Mouse (Mus musculus) T-helper 2 cell (primary cell): Measurements from ENCODE around the gene Cables2.

Experiments
- in situ Hi-C: fragments of 300-600 bp; cut with MboI, MseI; formaldehyde crosslinking; loops from one replicate; pipeline ENCODE4 v1.15.1; 2025; ENCODE audit warnings: high pct_unique_total_duplicates

The Cables2 gene

GRCm38 (mm10) chr2:180273394-180274244 is at the start of gene Cables2:
Gene Cables2, minus strand, starts transcription at chr2:180273496.
- in situ Hi-C loops = loop anchor here (5.0 kb wide), 1 partner anchor 169 kb away; no protein-coding TSS in a partner anchor

DNA sequence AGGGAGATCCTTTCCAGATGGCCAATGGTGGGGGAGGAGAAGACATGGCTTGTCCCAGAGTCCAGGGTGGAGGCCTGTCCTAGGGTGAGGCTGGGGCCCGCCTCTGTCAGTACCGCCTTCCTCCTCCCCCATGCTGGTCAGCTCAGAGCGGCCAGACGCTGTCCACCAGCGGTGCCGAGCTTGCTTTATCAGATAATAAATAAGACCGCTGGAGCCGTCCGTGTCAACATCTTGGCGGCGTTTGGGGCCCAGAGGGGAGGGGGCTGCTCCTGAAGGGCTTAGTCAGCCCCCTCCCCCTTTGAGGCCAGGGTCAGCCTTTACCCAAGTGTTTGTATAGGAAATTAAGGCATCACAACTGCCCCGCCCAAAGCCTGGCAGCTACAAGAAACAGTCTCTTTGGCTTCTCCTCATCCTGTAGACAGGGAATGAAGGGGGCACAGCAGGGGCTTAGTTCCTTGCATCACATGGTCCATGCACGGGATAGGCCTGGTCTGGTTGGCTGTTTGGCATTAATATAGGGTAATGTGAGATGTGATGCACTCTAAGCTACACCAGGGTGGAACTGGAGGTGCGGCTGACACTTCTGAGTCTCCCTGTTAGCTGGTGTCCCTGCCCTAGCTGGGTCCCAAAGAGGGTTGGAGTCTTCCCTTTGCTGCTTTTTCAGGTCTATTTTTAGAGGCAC is 49.5 kb upstream of the Cables2 start:
- in situ Hi-C loops = loop anchor here (10.0 kb wide), 1 partner anchor 432 kb away; no protein-coding TSS in a partner anchor

DNA sequence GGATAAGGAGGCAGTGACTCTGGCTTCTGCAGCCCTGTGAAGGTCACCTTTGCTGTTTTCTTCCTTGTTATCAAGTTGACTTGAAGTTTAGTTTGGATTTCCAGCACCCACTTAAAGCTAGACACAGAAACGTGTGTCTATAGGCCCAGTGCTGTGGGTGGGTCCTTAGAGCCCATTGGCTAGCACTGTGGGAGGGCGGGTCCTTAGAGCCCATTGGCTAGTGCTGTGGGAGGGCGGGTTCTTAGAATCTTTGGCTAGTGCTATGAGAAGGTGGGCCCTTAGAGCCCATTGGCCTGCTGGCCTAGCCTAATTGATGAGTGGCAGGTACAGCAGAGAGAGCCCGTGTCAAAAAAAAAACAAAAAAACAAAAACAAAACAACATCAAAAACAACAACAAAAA is 46.9 kb upstream of the Cables2 start:
- in situ Hi-C loops = loop anchor here (10.0 kb wide), 1 partner anchor 435 kb away; no protein-coding TSS in a partner anchor

DNA sequence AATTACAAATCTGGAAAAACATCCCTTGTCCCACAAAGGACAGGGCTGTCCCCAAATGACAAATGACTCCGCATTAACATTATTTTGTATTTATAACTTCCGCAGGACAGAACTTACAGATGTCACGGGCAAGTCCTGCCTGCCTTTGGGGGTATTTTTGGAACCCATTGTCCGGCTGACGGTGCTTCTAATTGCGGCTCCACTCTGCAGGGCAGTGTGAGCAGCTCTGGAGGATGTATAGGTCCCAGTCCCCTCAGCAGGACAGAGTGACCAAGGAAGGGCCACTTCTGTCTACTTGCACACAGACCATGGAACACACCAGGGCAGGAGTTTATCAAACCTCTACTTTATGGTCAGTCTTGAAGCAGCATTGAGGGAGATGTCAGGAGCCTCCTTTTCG is 44.3 kb upstream of the Cables2 start:
- in situ Hi-C loops = no loop called here

- in situ Hi-C loops = no loop called here
Observed at GRCm38 (mm10) chr2:180314292-180314691, 41.0 kb upstream of the Cables2 start.

- in situ Hi-C loops = no loop called here
Observed at GRCm38 (mm10) chr2:180311147-180311546, 37.9 kb upstream of the Cables2 start.

GRCm38 (mm10) chr2:180307680-180308079 is 34.4 kb upstream of the Cables2 start:
- in situ Hi-C loops = no loop called here

- in situ Hi-C loops = no loop called here
Observed at GRCm38 (mm10) chr2:180306423-180307168, 33.3 kb upstream of the Cables2 start.

- in situ Hi-C loops = no loop called here
Observed at GRCm38 (mm10) chr2:180306009-180306408, 32.7 kb upstream of the Cables2 start.

GRCm38 (mm10) chr2:180305490-180305889 is 32.2 kb upstream of the Cables2 start:
- in situ Hi-C loops = no loop called here

- in situ Hi-C loops = no loop called here
Observed at GRCm38 (mm10) chr2:180304554-180304953, 31.3 kb upstream of the Cables2 start.

GRCm38 (mm10) chr2:180303468-180303867 is 30.2 kb upstream of the Cables2 start:
- in situ Hi-C loops = no loop called here

- in situ Hi-C loops = no loop called here
Observed at GRCm38 (mm10) chr2:180302201-180302600, 28.9 kb upstream of the Cables2 start.

GRCm38 (mm10) chr2:180300771-180301170 is 27.5 kb upstream of the Cables2 start:
- in situ Hi-C loops = no loop called here

DNA sequence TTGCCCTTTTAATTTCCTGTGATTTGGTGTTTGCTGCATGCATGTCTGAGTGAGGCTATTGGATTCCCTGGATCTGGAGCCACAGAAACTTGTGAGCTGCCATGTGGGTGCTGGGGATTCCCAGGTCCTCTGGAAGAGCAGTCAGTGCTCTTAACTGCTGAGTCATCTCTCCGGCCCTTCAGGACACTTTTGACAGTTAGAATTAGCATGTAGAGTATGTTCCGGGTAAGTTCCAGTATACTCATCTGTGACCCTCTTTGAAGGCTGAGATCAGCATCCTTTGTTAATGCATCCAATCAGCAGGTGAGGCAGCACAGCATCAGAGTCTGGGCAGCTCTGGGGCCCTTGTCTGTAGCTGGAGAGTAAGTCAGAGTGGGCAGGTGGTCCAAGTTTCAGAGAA is 27.0 kb upstream of the Cables2 start:
- in situ Hi-C loops = no loop called here

DNA sequence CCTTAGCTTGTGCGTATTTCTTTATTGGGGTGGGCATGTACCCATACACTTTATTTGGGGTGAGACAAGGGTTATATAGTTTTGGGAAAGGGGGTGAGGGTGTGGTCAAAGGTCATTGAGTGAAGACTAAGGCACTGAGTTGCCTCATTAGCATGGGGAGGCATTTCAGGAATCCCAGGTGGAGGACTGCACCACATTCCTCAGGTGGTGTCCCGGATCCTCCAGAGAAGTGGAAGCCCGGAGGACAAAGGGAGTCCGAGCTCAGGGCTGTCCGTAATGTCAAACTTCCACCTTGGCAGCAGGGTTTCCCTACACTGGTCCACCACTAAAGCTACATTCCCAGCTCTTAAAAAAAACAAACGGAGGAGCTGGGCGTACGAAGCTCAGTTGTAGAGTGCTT is 19.6 kb upstream of the Cables2 start:
- in situ Hi-C loops = no loop called here

DNA sequence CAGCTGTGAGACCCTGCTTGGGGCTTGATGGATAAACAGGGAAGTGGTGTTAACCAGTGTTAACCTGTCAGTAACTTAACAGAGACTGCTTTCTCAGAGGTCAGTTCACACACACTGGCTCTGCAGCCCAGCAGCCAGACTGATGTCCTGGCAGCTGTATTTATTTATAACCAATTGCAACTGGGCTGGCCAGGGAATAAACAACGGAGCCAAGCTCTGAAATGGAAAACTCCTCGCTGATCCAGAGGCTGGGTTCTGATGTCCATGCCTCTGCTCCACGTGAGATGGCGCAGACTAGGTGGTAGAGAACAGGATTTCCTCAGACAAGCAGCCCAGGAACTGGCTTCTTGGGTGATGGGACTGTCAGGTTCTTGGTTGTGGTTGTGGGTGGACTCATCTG is 18.7 kb upstream of the Cables2 start:
- in situ Hi-C loops = no loop called here

GRCm38 (mm10) chr2:180291566-180291965 is 18.3 kb upstream of the Cables2 start:
- in situ Hi-C loops = no loop called here

- in situ Hi-C loops = no loop called here
Observed at GRCm38 (mm10) chr2:180290503-180290902, 17.2 kb upstream of the Cables2 start.

- in situ Hi-C loops = loop anchor here (5.0 kb wide), 1 partner anchor 38 kb away; no protein-coding TSS in a partner anchor
Observed at GRCm38 (mm10) chr2:180289440-180290108, 16.3 kb upstream of the Cables2 start, which contains the start of gene Rbbp8nl. Gene Rbbp8nl, minus strand, starts transcription at chr2:180289879.

- in situ Hi-C loops = loop anchor here (5.0 kb wide), 1 partner anchor 38 kb away; no protein-coding TSS in a partner anchor
Observed at GRCm38 (mm10) chr2:180288966-180289365, 15.7 kb upstream of the Cables2 start.
